Mouse (Mus musculus): Measurements from ENCODE around the gene Uprt.
A peak's percentile ranks its signal among the peaks of the same experiment; 100 is the strongest.

Gene Uprt

DNA sequence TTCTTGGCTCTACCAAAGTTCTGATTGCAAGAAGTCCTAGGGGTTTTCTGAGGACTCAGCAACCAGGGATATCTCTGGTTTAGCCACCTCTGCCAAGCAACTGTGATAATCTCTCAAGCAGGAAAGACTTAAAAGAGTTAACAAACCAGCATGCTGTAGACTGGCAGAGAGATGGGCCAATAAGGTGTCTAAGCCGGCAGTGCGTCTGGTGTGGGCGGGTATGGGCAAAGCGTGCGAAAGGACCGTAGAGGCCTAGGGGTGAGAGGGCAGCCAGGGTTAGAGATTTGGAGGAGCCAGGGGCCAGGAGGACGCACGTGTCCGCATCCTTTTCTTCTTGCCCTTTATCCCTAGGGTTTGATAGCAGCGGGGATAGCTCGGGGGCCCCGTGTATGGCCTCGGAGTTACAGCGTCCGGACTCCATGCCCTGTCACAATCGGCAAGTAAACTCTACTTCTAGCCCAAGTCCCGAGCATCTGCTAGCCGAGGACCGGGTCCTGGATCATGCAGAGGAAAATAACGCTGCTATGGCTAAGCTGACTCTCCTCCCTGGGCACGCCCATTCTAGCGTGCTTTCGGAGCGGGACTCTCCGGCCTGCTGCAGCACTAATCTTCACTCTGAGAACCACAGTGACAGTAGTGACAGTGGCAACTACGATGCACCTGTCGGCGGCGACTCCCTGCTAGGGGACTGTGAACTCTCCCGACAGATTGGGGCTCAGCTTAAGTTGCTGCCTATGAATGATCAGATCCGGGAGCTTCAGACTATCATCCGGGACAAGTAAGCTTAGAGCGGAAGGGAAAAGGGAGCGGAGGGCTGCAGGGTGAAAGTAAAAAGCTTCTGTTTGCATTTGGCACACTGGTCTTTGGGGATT lies at the start of gene Uprt:
Gene Uprt, plus strand, starts transcription at position 247 of the 872 bp plus-strand sequence.
- peak; percentile 62 for DNase-seq

DNA sequence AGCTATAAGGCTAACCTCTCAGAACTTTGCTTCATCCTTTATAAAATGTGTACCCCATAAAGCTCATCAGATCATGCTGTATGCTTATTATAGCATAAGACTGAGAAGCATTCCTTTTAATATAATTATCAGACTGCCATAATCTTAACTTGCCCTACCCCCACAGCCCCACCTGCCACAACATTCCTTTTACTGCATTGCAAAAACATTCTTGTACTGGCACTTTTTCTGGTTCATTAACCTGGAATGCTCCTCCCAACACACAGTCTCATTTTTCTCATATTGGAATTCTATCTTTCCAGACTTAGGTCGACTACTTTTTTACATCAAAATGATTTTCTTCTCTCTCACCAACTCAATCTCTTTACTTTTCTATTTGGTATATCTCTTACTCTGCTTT lies 49.2 kb upstream of the Uprt start:
- DNase-seq = no peak

DNA sequence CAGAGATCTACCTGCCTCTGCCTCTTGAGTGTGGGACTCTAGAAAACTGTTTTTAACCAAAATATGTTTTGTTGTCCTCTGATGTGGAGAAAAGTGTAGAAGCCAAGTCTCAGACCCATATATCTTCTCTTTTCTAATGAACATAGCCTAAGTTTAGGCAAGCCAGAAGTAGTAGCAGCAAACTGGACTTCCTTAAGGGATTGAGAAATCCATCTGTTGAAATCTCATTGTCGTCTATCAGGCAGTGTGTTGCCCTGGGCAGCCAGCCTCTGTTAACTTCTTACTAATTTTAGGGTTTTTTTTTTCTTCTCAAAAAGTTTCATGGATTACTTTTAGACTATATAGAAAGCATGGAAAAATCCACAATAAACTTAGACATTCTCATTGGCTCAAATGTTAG lies 30.2 kb upstream of the Uprt start:
- DNase-seq = no peak

DNA sequence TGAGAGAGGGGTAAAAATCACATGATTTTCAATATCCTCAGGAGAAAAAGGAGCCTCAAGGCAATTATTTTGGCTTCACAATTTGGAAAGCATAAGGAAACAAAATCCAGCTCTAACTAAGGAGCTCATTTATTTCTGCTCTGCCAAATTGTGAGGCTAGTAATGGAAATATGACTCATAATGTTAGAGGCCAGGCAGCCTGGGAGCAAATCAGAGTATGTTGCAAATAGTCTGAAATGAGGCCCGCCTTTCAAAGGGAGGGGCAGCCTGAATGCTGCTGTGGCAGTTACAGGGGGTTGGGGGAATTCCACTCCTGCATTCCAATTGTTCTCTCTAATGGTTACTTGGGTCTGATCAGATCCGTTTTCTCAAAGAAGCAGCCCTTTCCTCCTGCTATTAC lies 20.9 kb upstream of the Uprt start:
- DNase-seq = no peak

DNA sequence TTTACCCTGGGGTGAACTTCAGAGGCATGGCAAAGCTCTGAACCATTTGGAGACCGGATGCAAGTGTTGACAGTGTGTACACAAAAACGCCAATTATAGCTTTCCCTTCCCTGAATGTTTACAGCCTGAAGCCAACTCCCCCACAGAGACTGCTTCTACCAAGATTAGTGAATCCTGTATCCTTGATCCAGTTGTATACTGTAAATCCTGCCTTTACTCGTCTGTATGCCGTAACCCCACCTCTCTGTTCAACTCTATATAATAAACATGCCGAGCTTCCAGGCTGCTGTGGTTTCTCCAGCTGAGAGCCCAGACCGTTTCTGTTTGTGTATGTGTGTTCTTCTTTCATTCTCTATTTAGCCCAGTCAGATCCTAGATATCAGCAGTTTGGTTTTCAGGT lies 18.2 kb upstream of the Uprt start:
- DNase-seq = no peak

DNA sequence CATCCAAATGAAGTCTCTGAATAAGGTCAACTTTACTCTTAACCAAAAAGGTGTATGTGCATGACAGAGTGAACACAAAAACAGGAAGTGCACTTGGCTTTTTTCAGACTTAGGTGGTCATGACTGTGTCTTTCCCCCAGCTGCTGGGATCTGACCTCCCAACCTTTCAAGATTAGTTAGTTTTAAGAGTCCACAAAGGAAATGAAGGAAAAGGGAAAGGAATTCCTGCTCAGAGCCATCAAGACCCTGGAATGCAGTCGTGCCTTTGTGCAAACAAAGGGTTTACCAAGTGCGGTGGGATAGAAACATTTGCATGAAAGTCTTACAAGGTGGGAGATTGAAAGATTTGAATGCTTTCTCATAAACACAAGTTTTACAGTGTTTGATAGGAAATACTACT lies 4.6 kb upstream of the Uprt start:
- DNase-seq = no peak

DNA sequence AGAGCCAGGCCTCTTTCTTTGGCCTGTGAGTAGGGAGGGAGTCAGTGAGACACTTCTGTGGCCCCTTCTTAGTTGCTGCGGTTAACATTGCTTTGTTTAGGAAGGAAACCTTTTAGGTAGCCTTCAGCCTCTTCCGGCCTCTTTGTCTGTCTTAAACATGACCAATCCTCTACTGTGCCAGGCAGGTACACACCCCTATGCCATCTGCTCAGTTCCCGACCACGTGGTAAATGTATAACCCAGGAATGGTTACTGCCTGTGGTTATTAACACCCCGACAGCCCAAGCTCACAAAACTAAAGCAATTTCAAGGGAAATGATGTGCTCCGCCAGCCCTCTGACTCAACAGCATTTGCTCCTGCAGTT lies 808 bp downstream of the Uprt start:
- peak; percentile 8 for DNase-seq

DNA sequence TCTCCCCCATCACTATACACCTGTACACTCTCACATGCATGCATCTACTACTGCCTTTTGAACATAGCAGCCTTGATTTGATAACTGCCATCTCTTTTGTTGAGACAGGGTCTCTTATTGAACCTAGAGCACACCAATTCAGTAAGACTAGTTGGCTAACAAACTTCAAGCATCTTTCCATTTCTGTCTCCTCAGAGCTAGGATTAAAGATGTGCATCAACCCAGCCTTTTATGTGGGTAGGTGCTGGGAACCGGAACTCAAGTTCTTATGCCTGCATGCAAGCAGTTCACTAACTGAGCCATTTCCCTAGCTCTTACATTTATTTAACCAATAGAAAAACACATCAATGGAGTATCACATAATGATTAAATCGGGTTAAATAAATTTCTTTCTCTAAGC lies 3.0 kb downstream of the Uprt start:
- no peak for DNase-seq

DNA sequence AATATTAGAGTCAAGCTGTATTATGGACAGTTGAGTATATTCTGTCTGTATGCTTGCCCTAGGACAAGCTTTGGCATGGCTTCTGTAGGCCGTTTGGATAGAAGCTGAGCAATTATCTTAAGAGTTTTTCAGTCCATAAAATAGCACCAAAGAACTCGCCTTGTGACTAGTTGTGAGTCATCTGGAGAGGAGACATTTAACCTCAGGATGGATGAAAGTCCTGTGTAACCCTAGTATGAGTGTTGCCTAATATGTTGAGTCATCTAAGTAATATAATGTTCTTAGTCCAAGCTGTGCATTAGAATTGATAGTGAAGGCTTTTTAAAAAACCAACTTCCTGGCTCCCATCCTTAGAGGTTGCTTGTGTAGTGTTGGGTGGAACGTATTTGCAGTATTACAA lies 5.4 kb downstream of the Uprt start:
- DNase-seq = no peak

DNA sequence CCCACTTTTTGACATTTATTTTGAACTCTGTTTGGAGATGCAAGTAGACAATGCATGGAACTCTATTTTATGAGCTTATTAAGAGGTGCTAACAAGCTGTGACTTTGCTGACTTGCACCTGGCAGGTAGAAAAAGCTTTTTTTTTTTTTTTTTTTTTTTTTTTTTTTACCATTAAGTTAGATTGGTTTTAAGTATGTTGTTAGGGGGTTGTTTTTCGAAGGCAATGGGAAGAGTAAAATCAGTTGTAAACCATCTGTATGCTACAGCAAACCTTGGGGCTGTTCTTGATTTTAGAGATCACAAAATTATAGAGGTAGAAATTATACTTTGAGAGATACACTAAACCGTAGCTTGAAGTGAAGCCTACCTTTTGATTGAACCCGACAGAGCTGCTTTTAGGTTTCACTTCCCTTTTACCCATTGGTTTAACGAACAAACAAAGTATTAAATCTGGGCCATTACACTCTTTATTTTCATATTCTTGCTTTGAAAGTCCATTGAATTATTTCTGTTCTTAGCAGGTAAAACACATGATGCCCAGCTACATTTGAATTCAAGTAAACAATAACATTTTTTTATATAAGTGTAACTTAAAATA lies 6.4 kb downstream of the Uprt start:
- DNase-seq = no peak

DNA sequence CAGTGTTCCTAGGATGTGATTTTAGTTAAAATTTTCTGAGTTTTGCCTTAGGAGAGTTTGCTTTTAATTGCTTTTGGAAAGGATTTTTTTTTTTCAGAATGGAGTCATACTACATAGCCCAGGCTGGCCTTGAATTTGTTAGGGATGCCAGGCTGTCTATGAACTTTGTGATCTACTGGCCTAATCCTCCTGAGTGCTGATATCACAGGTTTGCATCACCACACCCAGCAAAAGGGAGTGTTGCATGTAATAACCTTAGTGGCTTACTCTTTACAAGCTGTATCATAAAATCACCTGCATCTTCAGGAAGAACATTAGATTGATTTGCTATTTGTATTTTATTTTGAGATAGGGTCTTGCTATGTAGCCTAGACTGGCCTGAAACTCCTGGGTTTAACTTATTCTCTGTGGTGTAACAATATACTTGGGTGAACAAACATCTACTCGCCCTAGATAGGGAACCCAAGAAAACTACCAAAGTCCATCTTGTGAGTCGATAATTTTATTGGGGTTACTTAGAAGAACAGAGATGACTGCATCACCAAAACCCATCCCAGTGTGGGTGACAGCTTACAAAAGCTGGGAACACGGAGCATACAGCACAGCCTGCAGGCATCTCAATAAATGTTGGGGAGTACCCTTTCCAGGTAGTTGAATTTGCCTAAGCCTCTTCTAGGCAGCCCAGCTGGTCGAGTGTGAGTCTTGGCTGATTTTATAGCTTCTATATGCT lies 7.2 kb downstream of the Uprt start:
- DNase-seq = no peak

DNA sequence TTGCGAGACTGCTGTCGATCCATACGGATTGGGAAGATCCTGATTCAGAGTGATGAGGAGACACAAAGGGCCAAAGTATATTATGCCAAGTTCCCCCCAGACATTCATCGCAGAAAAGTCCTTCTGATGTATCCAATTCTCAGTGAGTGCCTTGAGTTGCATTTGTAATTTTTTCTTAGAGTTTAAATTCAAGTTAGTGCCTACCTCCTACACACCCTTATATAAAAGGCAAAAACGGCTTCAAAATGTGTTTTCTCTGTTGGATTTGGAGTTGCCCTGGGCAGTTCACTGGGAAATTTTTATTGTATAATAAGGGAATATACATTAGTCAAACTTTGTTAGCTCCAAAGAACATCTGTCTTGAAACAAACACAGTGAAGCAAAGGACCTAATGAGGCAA lies 19.1 kb downstream of the Uprt start:
- DNase-seq = no peak

DNA sequence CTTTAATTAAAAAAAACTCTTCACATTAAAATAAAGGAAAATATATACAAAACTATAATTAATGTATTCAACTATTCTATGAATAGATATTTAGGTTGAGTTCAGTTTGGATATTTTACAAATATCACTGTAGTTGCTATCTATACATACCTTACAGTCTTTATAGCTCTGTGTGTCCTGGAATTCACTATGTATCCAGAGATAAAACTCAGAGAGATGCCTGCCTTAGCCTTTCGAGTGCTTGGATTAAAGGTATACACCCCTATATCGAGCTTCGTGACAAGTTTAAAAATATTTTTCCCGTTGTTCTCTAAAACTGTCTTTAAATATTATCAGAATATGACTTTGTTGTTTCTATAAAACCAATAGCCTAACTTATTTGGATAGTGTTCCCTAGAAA lies 60.0 kb downstream of the Uprt start:
- no peak for DNase-seq

DNA sequence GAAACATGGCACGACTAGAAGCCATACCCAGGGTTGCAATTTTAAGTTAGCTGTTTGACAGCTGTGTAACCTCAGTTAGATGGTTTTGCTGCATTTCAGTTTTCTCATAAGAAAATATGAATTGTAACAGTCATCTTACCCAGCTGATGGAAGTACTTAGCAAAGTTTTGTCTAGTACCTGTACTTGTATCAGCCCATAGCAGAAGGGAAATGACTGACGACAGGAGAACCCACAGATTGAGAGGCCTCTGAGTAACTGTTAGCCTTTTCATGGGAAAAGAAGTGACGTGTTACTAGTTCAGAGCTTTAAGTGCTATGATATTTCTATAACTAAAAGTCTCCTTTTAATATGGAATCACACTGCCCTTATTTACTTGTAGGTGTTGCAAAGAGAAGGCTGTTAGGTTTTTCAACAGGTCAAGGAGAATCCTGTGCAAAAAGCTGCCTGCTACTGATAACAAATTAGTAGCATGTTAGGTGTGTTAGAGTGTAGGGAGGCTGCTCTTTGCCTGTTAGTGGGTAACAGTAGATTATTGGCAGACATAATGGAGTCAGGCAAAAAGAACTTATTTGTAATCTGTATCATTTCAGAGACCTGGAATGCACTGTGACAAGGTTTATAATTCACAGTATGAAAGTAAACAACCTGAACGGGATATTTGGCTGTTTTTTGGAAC lies 61.4 kb downstream of the Uprt start:
- no peak for DNase-seq

DNA sequence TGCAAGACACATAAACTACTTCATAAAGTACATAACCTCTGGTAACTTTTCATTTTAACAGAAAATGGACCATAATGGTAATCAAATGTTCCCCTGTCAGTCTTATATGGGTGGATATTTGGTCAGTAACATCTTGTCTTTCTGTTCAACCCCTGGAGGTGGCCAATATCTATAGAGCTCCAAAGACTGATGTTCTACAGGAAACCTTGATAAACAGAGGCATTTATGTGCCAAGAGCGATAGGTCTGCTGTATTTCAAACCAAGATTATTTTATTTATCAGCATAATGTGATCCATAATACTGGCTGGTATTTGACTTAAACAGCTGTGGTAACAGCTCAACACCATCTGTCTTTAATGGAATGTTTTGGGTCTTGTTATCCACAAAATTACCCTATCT lies 62.7 kb downstream of the Uprt start:
- DNase-seq = no peak
